Mouse (Mus musculus): ENCODE data around the gene Asb8. TPM values are rescaled to one million over a fixed set of nuclear protein-coding genes. Genes with fewer than 3 reads are reported as not detected.

Asb8 gene
- 46.6 and 49.5 TPM in 2 replicates for polyA plus RNA-seq (2015; fragmentation: Nextera tagmentation; extraction: Ambion mirVana)

DNA sequence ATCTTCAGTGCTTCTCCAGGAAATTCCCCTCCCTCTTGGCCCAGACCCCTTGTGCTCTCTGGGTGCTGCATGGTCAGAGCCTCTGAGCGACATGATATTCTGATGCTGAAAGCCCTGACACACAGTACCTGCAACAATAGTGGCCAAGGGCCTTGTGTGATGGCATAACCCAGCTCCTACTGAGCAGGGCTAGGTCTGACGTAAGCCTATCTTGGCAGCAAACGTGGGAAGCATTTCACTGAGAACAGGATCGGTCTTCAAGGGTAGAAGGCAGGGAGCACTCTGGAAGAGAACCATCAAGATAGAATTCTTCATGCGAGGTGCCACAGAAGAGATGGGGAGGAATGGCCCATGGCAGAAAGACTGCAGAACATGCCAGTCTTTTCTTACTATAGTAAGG is at the start of gene Asb8:
TSS of gene Asb8 (minus strand) at position 101 of the 400 bp plus-strand sequence.
- 80% methylated on average over 5 of the region's 5 CpGs for WGBS

DNA sequence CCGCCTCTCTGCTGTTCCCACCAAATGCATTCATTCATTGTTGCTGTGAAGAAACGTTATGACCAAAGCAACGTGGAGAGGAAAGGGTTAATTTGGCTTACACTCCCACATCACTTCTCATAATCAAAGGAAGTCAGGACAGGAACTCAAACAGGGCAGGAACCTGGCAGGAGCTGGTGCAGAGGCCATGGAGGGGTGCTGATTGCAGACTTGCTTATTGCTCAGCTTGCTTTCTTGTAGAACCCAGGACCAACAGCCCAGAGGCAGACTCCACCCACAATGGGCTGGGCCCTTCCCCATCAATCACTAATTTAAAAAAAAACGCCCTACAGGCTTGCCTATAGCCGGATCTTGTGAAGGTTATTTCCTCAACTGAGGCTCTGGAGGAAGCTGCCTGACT is 48.7 kb upstream of the Asb8 start:
- Histone ChIP-seq H3K4me1 (replicated peaks) (no peaks in the 10 kb centered on the region), H3K27ac (no peak overlapping the region), H3K9me3 (no peaks in the 10 kb centered on the region), H3K4me3 (replicated peaks) (no peak overlapping the region), H3K36me3 (no peaks in the 10 kb centered on the region), H3K9ac (no peak overlapping the region), H3K4me2 (replicated peaks) (no peak overlapping the region), H3K27me3 (replicated peaks) (no peaks in the 10 kb centered on the region)
- 63% methylated on average over 5 of the region's 5 CpGs for WGBS
- ATAC-seq = no peak

More for the DNA sequence above, at the start of gene Asb8:
- Histone ChIP-seq H3K4me1 (replicated peaks) (peaks cover 12% of the 10 kb centered on the region), H3K4me3 (replicated peaks) (no peak within 1 kb of the TSS), H3K27me3 (replicated peaks) (peaks cover 47% of the 10 kb centered on the region), H3K4me2 (replicated peaks) (no peak within 1 kb of the TSS), H3K9ac (no peak within 1 kb of the TSS), H3K9me3 (no peaks in the 10 kb centered on the region), H3K36me3 (no peaks in the 10 kb centered on the region), H3K27ac (no peak within 1 kb of the TSS)
- ATAC-seq = no peak

DNA sequence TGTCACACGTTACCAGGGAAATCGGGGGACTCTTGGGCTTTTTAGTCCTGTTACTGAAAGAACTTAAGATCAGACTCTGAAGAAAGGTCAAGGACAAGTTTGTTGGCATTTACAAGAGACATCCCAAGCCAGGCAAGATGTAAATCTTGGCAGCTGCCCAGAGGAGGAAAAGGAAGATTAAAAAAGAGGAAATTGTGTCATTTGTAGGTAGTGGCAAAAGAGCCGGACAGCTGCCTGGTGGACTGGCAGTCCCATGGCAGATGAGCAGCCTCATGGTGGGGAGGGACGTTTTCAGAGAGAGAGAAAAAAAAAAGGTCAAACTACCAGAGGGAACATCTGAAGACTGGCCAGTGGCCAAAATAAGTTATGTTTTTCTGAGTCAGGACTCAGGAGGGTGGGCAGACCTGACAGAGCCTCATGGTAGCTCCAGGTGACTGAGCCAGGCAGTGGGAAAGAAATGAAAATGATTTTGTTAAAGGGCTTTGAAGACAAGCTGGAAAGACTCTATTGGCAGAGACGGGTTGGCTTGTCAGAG is 48.0 kb upstream of the Asb8 start:
- Histone ChIP-seq H3K36me3 (no peaks in the 10 kb centered on the region), H3K9me3 (no peaks in the 10 kb centered on the region), H3K27me3 (replicated peaks) (no peaks in the 10 kb centered on the region), H3K27ac (no peak overlapping the region), H3K4me3 (replicated peaks) (no peak overlapping the region), H3K4me1 (replicated peaks) (no peaks in the 10 kb centered on the region), H3K4me2 (replicated peaks) (no peak overlapping the region), H3K9ac (no peak overlapping the region)
- no peak for ATAC-seq
- WGBS = 76% methylated on average over 5 of the region's 5 CpGs

DNA sequence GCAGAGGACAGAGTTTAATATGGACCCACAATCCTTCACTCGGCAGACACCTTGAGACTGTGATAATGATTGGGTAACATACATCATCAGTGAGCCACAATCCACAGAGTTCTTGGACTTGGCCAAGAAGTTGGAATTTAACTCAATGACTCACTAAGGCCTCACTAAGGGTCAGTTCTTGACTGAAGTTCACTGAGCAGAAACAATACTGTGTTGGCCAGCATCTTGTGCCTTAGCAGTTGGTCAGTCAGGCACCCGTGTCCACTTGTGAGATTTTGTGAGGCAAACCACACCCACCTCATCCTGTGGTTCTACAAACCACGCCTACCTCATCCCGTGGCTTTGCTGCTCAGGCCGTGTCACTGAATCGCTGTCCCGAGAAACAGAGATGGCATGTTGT is 44.3 kb upstream of the Asb8 start:
- Histone ChIP-seq H3K9me3 (no peaks in the 10 kb centered on the region), H3K4me1 (replicated peaks) (no peaks in the 10 kb centered on the region), H3K27ac (no peak overlapping the region), H3K27me3 (replicated peaks) (no peaks in the 10 kb centered on the region), H3K4me3 (replicated peaks) (no peak overlapping the region), H3K4me2 (replicated peaks) (no peak overlapping the region), H3K36me3 (no peaks in the 10 kb centered on the region), H3K9ac (no peak overlapping the region)
- 76% methylated on average over 7 of the region's 7 CpGs for WGBS
- no peak for ATAC-seq

DNA sequence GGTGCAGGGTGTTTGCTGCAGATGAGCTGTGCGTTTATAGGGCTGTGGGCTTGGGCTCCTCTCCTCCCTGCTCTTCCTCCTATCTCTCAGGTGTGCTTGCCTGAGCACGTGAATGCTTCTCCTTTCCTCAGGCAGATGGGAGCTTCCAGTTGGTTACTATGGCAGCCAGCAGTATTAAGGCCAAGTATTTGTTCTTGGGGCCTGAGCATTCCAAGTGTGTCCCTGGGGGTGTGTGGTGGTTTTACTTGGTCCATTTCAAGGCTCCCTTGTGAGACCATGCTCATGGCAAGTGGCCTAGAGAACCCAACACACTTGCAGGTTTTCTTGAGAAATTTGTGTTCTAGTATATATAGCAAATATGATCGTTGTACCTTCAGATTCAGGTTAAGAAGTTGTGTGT is 30.0 kb upstream of the Asb8 start, which contains the start of gene Olfr288:
TSS of gene Olfr288 (minus strand) at position 101 of the 400 bp plus-strand sequence.
- Histone ChIP-seq H3K9ac (no peak within 1 kb of the TSS), H3K36me3 (no peaks in the 10 kb centered on the region), H3K9me3 (no peaks in the 10 kb centered on the region), H3K4me1 (replicated peaks) (no peaks in the 10 kb centered on the region), H3K27me3 (replicated peaks) (no peaks in the 10 kb centered on the region), H3K27ac (no peak within 1 kb of the TSS), H3K4me2 (replicated peaks) (no peak within 1 kb of the TSS), H3K4me3 (replicated peaks) (no peak within 1 kb of the TSS)
- no peak for ATAC-seq
- WGBS = 73% methylated on average over 3 of the region's 3 CpGs

DNA sequence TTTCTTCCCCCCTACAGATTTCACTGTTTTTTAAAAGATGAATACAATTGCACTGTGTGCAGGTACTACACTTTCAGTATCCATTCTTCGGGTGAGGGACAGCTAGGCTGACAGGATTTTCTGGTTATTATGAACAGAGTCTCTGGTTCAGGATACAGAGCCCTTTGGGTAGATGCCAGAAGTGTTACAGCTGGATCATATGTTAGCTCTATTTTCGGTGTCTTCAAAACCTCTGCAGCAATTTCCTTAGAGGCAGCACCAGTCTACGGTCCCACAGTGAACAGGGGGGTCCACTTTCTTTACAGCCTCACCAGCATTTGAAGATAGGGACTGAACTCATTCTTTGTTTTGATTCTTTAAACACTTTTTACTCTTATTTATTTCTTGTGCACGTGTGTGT is 19.0 kb upstream of the Asb8 start:
- ATAC-seq = no peak
- Histone ChIP-seq H3K9me3 (no peaks in the 10 kb centered on the region), H3K4me2 (replicated peaks) (no peak overlapping the region), H3K27ac (no peak overlapping the region), H3K36me3 (no peaks in the 10 kb centered on the region), H3K4me1 (replicated peaks) (no peaks in the 10 kb centered on the region; the same call in 1 of the 2 replicates), H3K27me3 (replicated peaks) (no peaks in the 10 kb centered on the region), H3K9ac (no peak overlapping the region), H3K4me3 (replicated peaks) (no peak overlapping the region)
- WGBS = 49% methylated on average over 4 of the region's 4 CpGs

DNA sequence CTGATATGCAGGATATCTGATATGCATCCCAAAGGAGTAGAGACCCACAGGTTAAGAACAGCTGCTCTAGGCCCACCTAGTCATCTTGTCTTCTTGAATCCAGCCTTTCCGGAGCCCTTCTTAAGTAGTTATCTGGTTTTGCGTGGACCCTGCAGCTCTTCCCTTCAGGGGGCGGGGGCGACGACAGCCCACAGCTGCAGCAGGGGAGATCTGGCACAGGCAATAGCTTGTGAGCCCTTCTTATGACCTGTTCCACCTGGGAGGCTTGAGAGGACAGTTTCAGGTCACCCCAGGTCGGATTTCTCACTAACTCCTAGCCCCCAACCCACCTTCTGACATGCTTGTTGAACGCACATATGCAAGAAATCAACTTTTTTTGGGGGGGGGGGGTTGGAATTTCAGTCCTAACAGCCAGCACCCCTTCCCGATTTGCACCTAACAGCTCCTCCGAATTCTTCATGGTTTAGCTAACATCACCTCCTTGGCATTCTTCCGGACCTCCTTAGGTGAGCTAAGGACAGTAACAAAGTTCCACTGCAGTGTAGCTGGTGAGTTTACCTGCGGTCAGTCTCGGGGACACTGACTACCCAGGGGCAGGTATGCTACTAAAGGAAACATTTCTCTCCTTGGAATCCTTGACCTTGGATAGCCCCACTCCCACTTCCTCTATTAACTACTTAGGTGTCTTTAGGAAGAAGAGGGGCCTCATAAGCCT is 16.6 kb upstream of the Asb8 start:
- WGBS = 67% methylated on average over 12 of the region's 12 CpGs
- Histone ChIP-seq H3K27me3 (replicated peaks) (no peaks in the 10 kb centered on the region), H3K4me1 (replicated peaks) (no peaks in the 10 kb centered on the region; the same call in 1 of the 2 replicates), H3K4me3 (replicated peaks) (no peak overlapping the region), H3K9ac (no peak overlapping the region), H3K4me2 (replicated peaks) (no peak overlapping the region; the same call in 1 of the 2 replicates), H3K9me3 (no peaks in the 10 kb centered on the region), H3K27ac (no peak overlapping the region), H3K36me3 (no peaks in the 10 kb centered on the region)
- no peak for ATAC-seq

DNA sequence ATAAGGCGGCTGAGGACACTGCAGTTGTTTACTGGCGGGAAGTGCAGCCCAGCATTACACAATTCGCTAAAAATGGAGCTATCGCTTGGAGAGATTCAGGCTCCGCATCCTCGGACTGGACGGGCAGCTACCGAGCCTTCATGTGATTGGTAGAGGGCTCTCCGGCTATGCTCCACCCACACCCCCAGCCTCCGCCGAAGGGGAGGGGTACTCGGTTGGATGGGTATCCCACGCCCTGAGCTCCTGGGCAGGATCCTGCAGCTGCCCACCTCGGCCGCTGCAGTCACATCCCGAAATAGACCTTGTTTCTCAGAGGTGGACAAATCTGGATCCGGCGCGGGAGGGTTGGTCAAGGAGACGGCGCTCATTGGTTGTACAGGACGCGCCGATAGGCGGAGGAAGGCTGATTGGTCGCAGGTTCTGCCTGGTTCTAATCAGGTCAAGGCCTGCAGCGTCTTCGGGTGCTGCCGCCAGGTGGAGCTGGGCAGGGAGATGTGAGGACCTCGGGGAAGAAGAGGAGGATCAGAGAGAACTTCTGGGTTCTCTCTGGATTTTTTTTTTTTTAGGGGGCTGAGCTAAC is 15.8 kb upstream of the Asb8 start:
- Histone ChIP-seq H3K9ac (peak overlapping the region; percentile 29; the same call in 1 of the 2 replicates), H3K27ac (peak overlapping the region; percentile 24), H3K36me3 (no peaks in the 10 kb centered on the region), H3K9me3 (no peaks in the 10 kb centered on the region), H3K27me3 (replicated peaks) (no peaks in the 10 kb centered on the region), H3K4me3 (replicated peaks) (peak overlapping the region; percentile 47), H3K4me2 (replicated peaks) (peak overlapping the region; percentile 81), H3K4me1 (replicated peaks) (no peaks in the 10 kb centered on the region; the same call in 1 of the 2 replicates)
- WGBS = under 1% methylated on average over 30 of the region's 30 CpGs
- peak; percentile 99 for ATAC-seq

DNA sequence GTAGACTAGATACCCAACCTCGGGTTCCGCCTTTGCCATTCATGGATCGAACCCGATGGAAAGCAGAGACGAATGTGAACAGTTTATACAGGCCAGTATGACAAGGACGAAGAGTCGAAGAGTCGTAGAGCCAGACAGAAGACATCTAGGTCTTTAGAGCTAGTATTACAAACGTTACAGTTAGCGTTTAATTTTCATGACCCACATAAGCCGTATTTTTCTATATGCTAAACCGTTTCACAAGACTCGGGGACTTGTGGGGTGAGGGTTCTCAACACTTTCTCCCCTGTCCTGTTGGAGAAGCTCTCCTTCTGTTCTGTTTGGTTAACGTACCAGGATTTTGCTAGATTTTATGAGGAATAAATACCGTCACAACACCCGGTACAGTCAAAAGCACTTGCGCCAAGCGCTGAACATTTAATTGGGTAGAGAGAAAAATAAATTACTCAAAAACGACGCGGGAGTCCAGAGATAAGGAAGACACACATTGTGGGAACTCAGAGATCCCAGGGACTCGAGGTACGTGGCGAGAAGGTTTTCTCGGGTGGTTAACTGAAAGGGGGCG is 15.2 kb upstream of the Asb8 start:
- H3K4me3 ChIP-seq (replicated peaks) = peak overlapping the region; percentile 47
- no peak for ATAC-seq
- H3K4me2 ChIP-seq (replicated peaks) = peak overlapping the region; percentile 81
- no peaks in the 10 kb centered on the region for H3K9me3 ChIP-seq
- 7% methylated on average over 26 of the region's 26 CpGs for WGBS
- H3K27ac ChIP-seq = peak overlapping the region; percentile 24
- H3K27me3 ChIP-seq (replicated peaks) = no peaks in the 10 kb centered on the region
- H3K4me1 ChIP-seq (replicated peaks) = no peaks in the 10 kb centered on the region; the same call in 1 of the 2 replicates
- peak overlapping the region; percentile 29; the same call in 1 of the 2 replicates for H3K9ac ChIP-seq
- no peaks in the 10 kb centered on the region for H3K36me3 ChIP-seq

DNA sequence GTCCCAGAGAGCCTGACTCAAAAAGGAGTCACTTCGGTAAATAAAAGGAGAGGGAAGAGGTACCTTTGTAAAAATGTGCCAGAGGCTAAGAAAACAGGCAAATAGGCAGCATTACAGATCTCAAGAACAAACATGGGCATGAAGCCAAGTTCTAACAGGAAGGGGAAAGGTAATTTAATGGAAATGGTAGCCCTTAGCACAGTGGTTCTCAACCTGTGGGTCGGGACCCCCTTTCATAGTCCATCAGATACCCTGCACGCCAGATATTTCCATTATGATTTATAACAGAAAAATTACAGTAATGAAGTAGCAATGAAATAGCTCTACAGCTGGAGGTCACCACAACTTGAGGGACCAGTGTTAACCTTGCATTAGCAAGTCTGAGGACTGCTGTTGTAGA is 11.9 kb upstream of the Asb8 start:
- no peak overlapping the region for H3K4me3 ChIP-seq (replicated peaks)
- no peaks in the 10 kb centered on the region; the same call in 1 of the 2 replicates for H3K4me1 ChIP-seq (replicated peaks)
- H3K9ac ChIP-seq = no peak overlapping the region
- no peak overlapping the region for H3K4me2 ChIP-seq (replicated peaks)
- no peaks in the 10 kb centered on the region for H3K9me3 ChIP-seq
- H3K27me3 ChIP-seq (replicated peaks) = peaks cover 5% of the 10 kb centered on the region; the same call in 1 of the 2 replicates
- no peak overlapping the region for H3K27ac ChIP-seq
- 61% methylated on average over 3 of the region's 3 CpGs for WGBS
- no peak for ATAC-seq
- H3K36me3 ChIP-seq = no peaks in the 10 kb centered on the region

DNA sequence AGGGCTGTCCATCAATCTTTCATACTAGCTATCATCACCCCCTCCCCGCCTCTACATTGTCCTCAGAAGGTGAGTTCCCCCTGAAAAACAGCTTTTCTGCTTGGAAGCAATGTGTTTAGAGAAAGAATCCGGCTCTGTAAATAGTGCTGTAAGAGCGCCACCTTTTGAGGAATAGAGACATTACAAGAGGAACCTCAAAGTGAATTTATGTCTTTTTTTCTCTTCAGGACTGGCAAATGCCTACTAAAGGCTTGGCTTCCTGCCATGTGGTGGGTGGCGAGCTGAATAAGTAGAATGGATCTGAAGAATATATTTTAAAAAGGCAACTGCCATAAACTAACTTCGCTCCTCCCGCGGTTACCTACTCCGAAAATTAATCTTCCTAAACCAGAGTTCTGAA is 8.4 kb upstream of the Asb8 start:
- H3K4me3 ChIP-seq (replicated peaks) = no peak overlapping the region
- H3K9me3 ChIP-seq = no peaks in the 10 kb centered on the region
- H3K27ac ChIP-seq = no peak overlapping the region
- H3K36me3 ChIP-seq = no peaks in the 10 kb centered on the region
- 42% methylated on average over 8 of the region's 8 CpGs for WGBS
- H3K27me3 ChIP-seq (replicated peaks) = peaks cover 29% of the 10 kb centered on the region
- no peak for ATAC-seq
- no peak overlapping the region for H3K4me2 ChIP-seq (replicated peaks)
- H3K9ac ChIP-seq = no peak overlapping the region
- H3K4me1 ChIP-seq (replicated peaks) = no peaks in the 10 kb centered on the region

DNA sequence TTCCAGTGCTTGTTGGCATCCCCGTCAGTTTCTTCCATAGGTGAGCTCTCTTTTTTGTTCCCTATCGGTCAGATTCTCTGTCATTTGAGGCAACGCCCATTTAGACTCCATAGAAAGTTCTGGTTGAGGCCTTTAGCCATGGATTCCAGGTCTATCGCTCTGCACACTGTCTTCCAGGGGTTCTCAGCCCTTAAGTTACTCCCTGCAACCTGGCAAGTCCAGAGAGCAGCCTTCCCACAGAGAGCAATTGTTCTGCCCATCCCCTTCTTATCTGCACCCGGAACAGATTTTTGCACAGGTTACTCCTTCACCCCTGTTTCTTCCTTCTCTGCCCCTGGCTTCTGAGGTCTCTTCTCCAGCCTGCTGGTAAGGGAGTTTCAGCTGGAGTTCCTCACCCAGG is 6.7 kb upstream of the Asb8 start:
- Histone ChIP-seq H3K4me1 (replicated peaks) (peaks cover 12% of the 10 kb centered on the region), H3K4me3 (replicated peaks) (no peak overlapping the region), H3K9me3 (no peaks in the 10 kb centered on the region), H3K36me3 (no peaks in the 10 kb centered on the region), H3K27me3 (replicated peaks) (peaks cover 45% of the 10 kb centered on the region), H3K4me2 (replicated peaks) (no peak overlapping the region), H3K9ac (no peak overlapping the region), H3K27ac (no peak overlapping the region)
- 57% methylated on average over 5 of the region's 5 CpGs for WGBS
- peak; percentile 52; the same call in 1 of the 2 replicates for ATAC-seq

Measured in intestine, embryonic 15.5 days (tissue).